In genomic region chr1:174466240-174466639, GRCm38 (mm10) we compare ENCODE assay signal across 12 mouse cellular contexts. TPM values are rescaled to one million over a fixed set of nuclear protein-coding genes. Genes with fewer than 3 reads are reported as not detected.
DNase-seq lines count a peak whose midpoint lies in the region; ATAC-seq and TF ChIP-seq lines count a peak whose summit lies in the region.
"Had no signal": no experiment of that assay in that cellular context is flagged by ENCODE, and none has a peak within 500 bp of the region (broad histone marks: within the 10 kb centered on the region; RNA-seq: fewer than 3 reads in every experiment).

No protein-coding gene starts in this region.

- H3K9ac ChIP-seq in hindbrain, embryonic 14.5 days = no peak overlapping the region
- no peak overlapping the region for H3K9ac ChIP-seq in midbrain, postnatal 0 days (replicated peaks; ENCODE audit: low read length, poor library complexity, severe bottlenecking)
- no peak overlapping the region for H3K9ac ChIP-seq in midbrain, embryonic 13.5 days (replicated peaks)
- H3K9ac ChIP-seq in neural tube, embryonic 15.5 days (replicated peaks) = no peak overlapping the region
- H3K9ac ChIP-seq: embryonic facial prominence, embryonic 15.5 days had no signal

- no peaks in the 10 kb centered on the region for H3K9me3 ChIP-seq in hindbrain, embryonic 14.5 days (ENCODE audit: control insufficient read depth, low read length)
- H3K9me3 ChIP-seq in hindbrain, embryonic 10.5 days = no peaks in the 10 kb centered on the region
- H3K9me3 ChIP-seq in midbrain, postnatal 0 days (ENCODE audit: low read length) = no peaks in the 10 kb centered on the region
- no peaks in the 10 kb centered on the region for H3K9me3 ChIP-seq in midbrain, embryonic 13.5 days
- no peaks in the 10 kb centered on the region for H3K9me3 ChIP-seq in neural tube, embryonic 15.5 days (replicated peaks)
- H3K9me3 ChIP-seq: embryonic facial prominence, embryonic 15.5 days had no signal

- H3K4me3 ChIP-seq in hindbrain, embryonic 14.5 days (replicated peaks; ENCODE audit: low read length) = no peak overlapping the region
- H3K4me3 ChIP-seq in hindbrain, embryonic 10.5 days = no peak overlapping the region
- H3K4me3 ChIP-seq in midbrain, postnatal 0 days (ENCODE audit: low read depth, low read length) = no peak overlapping the region
- H3K4me3 ChIP-seq in midbrain, embryonic 13.5 days (replicated peaks) = no peak overlapping the region
- no peak overlapping the region for H3K4me3 ChIP-seq in neural tube, embryonic 15.5 days (replicated peaks)
- H3K4me3 ChIP-seq: embryonic facial prominence, embryonic 15.5 days had no signal

- no peak overlapping the region for H3K27ac ChIP-seq in hindbrain, embryonic 14.5 days
- no peak overlapping the region for H3K27ac ChIP-seq in hindbrain, embryonic 10.5 days
- no peak overlapping the region for H3K27ac ChIP-seq in midbrain, postnatal 0 days (ENCODE audit: low read depth, low read length)
- H3K27ac ChIP-seq in midbrain, embryonic 13.5 days = no peak overlapping the region
- no peak overlapping the region for H3K27ac ChIP-seq in neural tube, embryonic 15.5 days (replicated peaks)
- H3K27ac ChIP-seq: embryonic facial prominence, embryonic 15.5 days had no signal

- H3K36me3 ChIP-seq in hindbrain, embryonic 14.5 days (replicated peaks; ENCODE audit: control insufficient read depth, insufficient read depth) = no peaks in the 10 kb centered on the region
- no peaks in the 10 kb centered on the region for H3K36me3 ChIP-seq in hindbrain, embryonic 10.5 days
- H3K36me3 ChIP-seq in midbrain, postnatal 0 days (ENCODE audit: insufficient read depth, low read length) = no peaks in the 10 kb centered on the region
- no peaks in the 10 kb centered on the region for H3K36me3 ChIP-seq in midbrain, embryonic 13.5 days
- no peaks in the 10 kb centered on the region for H3K36me3 ChIP-seq in neural tube, embryonic 15.5 days
- H3K36me3 ChIP-seq: embryonic facial prominence, embryonic 15.5 days had no signal

- no peak overlapping the region for H3K4me2 ChIP-seq in hindbrain, embryonic 14.5 days (replicated peaks)
- no peak overlapping the region for H3K4me2 ChIP-seq in midbrain, postnatal 0 days (ENCODE audit: low read depth, low read length, poor library complexity, severe bottlenecking)
- H3K4me2 ChIP-seq in midbrain, embryonic 13.5 days (replicated peaks) = no peak overlapping the region
- no peak overlapping the region for H3K4me2 ChIP-seq in neural tube, embryonic 15.5 days
- H3K4me2 ChIP-seq: embryonic facial prominence, embryonic 15.5 days had no signal

- no peak for ATAC-seq in hindbrain, embryonic 14.5 days (ENCODE audit: low FRiP score)
- no peak for ATAC-seq in midbrain, postnatal 0 days (ENCODE audit: low FRiP score)
- no peak for ATAC-seq in midbrain, embryonic 13.5 days
- no peak for ATAC-seq in monocyte, adult 5-6 weeks (replicated peaks; ENCODE audit: insufficient number of reproducible peaks, low FRiP score, low TSS enrichment, poor library complexity, severe bottlenecking)
- ATAC-seq in neural tube, embryonic 15.5 days (ENCODE audit: low FRiP score) = no peak
- ATAC-seq: midbrain, embryonic 16.5 days had no signal

- WGBS in hindbrain, embryonic 14.5 days = 36% methylated on average over 2 of the region's 2 CpGs
- 32% methylated on average over 2 of the region's 2 CpGs for WGBS in hindbrain, embryonic 10.5 days
- 26% methylated on average over 2 of the region's 2 CpGs for WGBS in midbrain, postnatal 0 days
- 35% methylated on average over 2 of the region's 2 CpGs for WGBS in midbrain, embryonic 13.5 days
- 42% methylated on average over 2 of the region's 2 CpGs for WGBS in neural tube, embryonic 15.5 days

- DNase-seq in hindbrain, embryonic 14.5 days (ENCODE audit: low spot score) = peak; percentile 74
- DNase-seq in hindbrain, embryonic 10.5 days (ENCODE audit: low spot score) = no peak
- DNase-seq in midbrain, postnatal 0 days (ENCODE audit: low spot score) = peak; percentile 74
- peak; percentile 37 for DNase-seq in embryo, embryonic 11 days
- no peak for DNase-seq in cerebellum, adult 11 months

- H3K4me1 ChIP-seq in hindbrain, embryonic 14.5 days (replicated peaks; ENCODE audit: control insufficient read depth, insufficient read depth, low read length) = no peaks in the 10 kb centered on the region
- H3K4me1 ChIP-seq in hindbrain, embryonic 10.5 days (replicated peaks) = no peaks in the 10 kb centered on the region
- no peaks in the 10 kb centered on the region for H3K4me1 ChIP-seq in midbrain, postnatal 0 days (ENCODE audit: insufficient read depth, low read length)
- no peaks in the 10 kb centered on the region for H3K4me1 ChIP-seq in midbrain, embryonic 13.5 days (replicated peaks)
- H3K4me1 ChIP-seq in neural tube, embryonic 15.5 days = no peaks in the 10 kb centered on the region
- H3K4me1 ChIP-seq: embryonic facial prominence, embryonic 15.5 days had no signal

- peak; percentile 88 for TF ChIP-seq CTCF in midbrain, postnatal 0 days (IDR thresholded peaks at IDR 0.05)

- H3K27me3 ChIP-seq in hindbrain, embryonic 14.5 days (ENCODE audit: control insufficient read depth, insufficient read depth, low read length) = no peaks in the 10 kb centered on the region
- no peaks in the 10 kb centered on the region for H3K27me3 ChIP-seq in hindbrain, embryonic 10.5 days (ENCODE audit: insufficient read depth, poor library complexity, severe bottlenecking)
- 0 out of 2 replicates have a peak, but pooled peaks cover 11% of the 10 kb centered on the region for H3K27me3 ChIP-seq in midbrain, postnatal 0 days (ENCODE audit: insufficient read depth, low read length)
- no peaks in the 10 kb centered on the region for H3K27me3 ChIP-seq in midbrain, embryonic 13.5 days
- H3K27me3 ChIP-seq in neural tube, embryonic 15.5 days (replicated peaks) = no peaks in the 10 kb centered on the region
- H3K27me3 ChIP-seq: embryonic facial prominence, embryonic 15.5 days had no signal

RNA-seq across cellular contexts. Expression of gene Olfr220, which starts 24.4 kb away (rescaled TPM):
- polyA plus RNA-seq in hindbrain, embryonic 14.5 days (2014; fragmentation: Nextera tagmentation; extraction: Ambion mirVana) = not detected in 2 replicates
- polyA plus RNA-seq in hindbrain, embryonic 10.5 days (2016; fragmentation: Nextera tagmentation; extraction: Ambion mirVana) = not detected in 2 replicates
- not detected in 2 replicates for total RNA-seq in midbrain, postnatal 0 days (2014; rRNA removed)
- not detected in 2 replicates for polyA plus RNA-seq in midbrain, postnatal 0 days (2015; fragmentation: Nextera tagmentation; extraction: Ambion mirVana)
- polyA plus RNA-seq in midbrain, embryonic 13.5 days (2015; fragmentation: Nextera tagmentation; extraction: Ambion mirVana) = not detected in 2 replicates
- total RNA-seq in monocyte, adult 5-6 weeks (2017) = not detected in 3 replicates
- not detected in 2 replicates for polyA plus RNA-seq in neural tube, embryonic 15.5 days (2015; fragmentation: Nextera tagmentation; extraction: Ambion mirVana)
- total RNA-seq: left cerebral cortex, adult 8-10 months had no signal
- polyA plus RNA-seq: heart, embryonic 14.5 days; midbrain, embryonic 16.5 days had no signal

RNA-seq across cellular contexts. Expression of gene Fmn2, which starts 35.4 kb away (rescaled TPM):
- 8.3 and 9.6 TPM in 2 replicates for polyA plus RNA-seq in hindbrain, embryonic 14.5 days (2014; fragmentation: Nextera tagmentation; extraction: Ambion mirVana)
- polyA plus RNA-seq in hindbrain, embryonic 10.5 days (2016; fragmentation: Nextera tagmentation; extraction: Ambion mirVana) = 6.1 and 8.0 TPM in 2 replicates
- total RNA-seq in midbrain, postnatal 0 days (2014; rRNA removed) = 19.9 and 25.3 TPM in 2 replicates
- 6.0 and 8.2 TPM in 2 replicates for polyA plus RNA-seq in midbrain, postnatal 0 days (2015; fragmentation: Nextera tagmentation; extraction: Ambion mirVana)
- polyA plus RNA-seq in midbrain, embryonic 13.5 days (2015; fragmentation: Nextera tagmentation; extraction: Ambion mirVana) = 9.9 and 11.3 TPM in 2 replicates
- total RNA-seq in monocyte, adult 5-6 weeks (2017) = 0.10 TPM in 2 of 3 replicates, not detected in the other
- polyA plus RNA-seq in neural tube, embryonic 15.5 days (2015; fragmentation: Nextera tagmentation; extraction: Ambion mirVana) = 8.3 and 8.5 TPM in 2 replicates

RNA-seq across cellular contexts. Expression of gene Olfr414, which starts 42.4 kb away (rescaled TPM):
- polyA plus RNA-seq in hindbrain, embryonic 14.5 days (2014; fragmentation: Nextera tagmentation; extraction: Ambion mirVana) = not detected in 2 replicates
- polyA plus RNA-seq in hindbrain, embryonic 10.5 days (2016; fragmentation: Nextera tagmentation; extraction: Ambion mirVana) = not detected in 2 replicates
- not detected in 2 replicates for total RNA-seq in midbrain, postnatal 0 days (2014; rRNA removed)
- not detected in 2 replicates for polyA plus RNA-seq in midbrain, postnatal 0 days (2015; fragmentation: Nextera tagmentation; extraction: Ambion mirVana)
- not detected in 2 replicates for polyA plus RNA-seq in midbrain, embryonic 13.5 days (2015; fragmentation: Nextera tagmentation; extraction: Ambion mirVana)
- total RNA-seq in monocyte, adult 5-6 weeks (2017) = not detected in 3 replicates
- not detected in 2 replicates for polyA plus RNA-seq in neural tube, embryonic 15.5 days (2015; fragmentation: Nextera tagmentation; extraction: Ambion mirVana)
- total RNA-seq: left cerebral cortex, adult 8-10 months had no signal
- polyA plus RNA-seq: heart, embryonic 14.5 days; midbrain, embryonic 16.5 days had no signal

Comparison
In these comparisons a context has a peak if more than half of its experiments do, and no peak if none do; other contexts are left out.
1. DNase-seq: peak in hindbrain, embryonic 14.5 days (single experiment), midbrain, postnatal 0 days (single experiment) and embryo, embryonic 11 days (single experiment); none in hindbrain, embryonic 10.5 days (single experiment) and cerebellum, adult 11 months (single experiment).